Mouse (Mus musculus): ENCODE data around the gene Car1. TPM values are rescaled to one million over a fixed set of nuclear protein-coding genes. Genes with fewer than 3 reads are reported as not detected.
"Not testable (repeated sequence)": the region's sequence is repeated elsewhere in the genome, so short reads cannot be mapped to it uniquely, and the experiment has no call there.

The Car1 gene
- polyA plus RNA-seq, 1 experiment from 2014 or later = 78.4 TPM

DNA sequence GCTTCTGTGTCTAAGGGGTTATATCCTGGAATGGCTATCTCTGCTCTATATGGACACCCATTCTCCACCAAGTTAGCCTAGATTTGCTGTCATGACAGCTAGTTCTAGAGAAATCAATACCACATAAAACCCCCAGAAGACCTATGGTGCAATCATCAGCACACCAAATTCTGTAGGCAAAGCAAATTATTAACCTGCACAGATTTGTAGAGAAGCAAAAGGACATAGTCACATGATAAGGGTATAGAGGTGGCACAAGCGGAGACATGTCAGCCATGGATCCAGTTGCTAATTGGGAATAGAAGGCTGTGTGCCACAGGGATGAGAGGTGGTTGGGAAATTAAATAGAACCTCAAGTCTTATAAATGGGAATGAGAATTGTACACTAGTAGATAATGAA, 30.8 kb upstream of the Car1 start:
- Histone ChIP-seq H3K27me3 (ENCODE audit: insufficient read depth, low read length) (no peaks in the 10 kb centered on the region), H3K9me3 (ENCODE audit: low read length) (no peaks in the 10 kb centered on the region), H3K27ac (ENCODE audit: low read depth) (no peak overlapping the region), H3K4me3 (ENCODE audit: low read depth, low read length) (no peak overlapping the region), H3K4me2 (ENCODE audit: low read depth, low read length) (no peak overlapping the region), H3K36me3 (replicated peaks; ENCODE audit: insufficient read depth, low read length) (no peaks in the 10 kb centered on the region), H3K9ac (replicated peaks) (no peak overlapping the region), H3K4me1 (ENCODE audit: insufficient read depth) (no peaks in the 10 kb centered on the region)
- TF ChIP-seq EP300 (IDR thresholded peaks at IDR 0.05; ENCODE audit: low read depth) = no peak
- TF ChIP-seq CTCF (IDR thresholded peaks at IDR 0.05; ENCODE audit: low read depth) = no peak
- WGBS (ENCODE audit: insufficient replicate concordance) = 61% methylated on average over 1 of the region's 1 CpGs
- ATAC-seq (peak; percentile 82), DNase-seq (no peak)

DNA sequence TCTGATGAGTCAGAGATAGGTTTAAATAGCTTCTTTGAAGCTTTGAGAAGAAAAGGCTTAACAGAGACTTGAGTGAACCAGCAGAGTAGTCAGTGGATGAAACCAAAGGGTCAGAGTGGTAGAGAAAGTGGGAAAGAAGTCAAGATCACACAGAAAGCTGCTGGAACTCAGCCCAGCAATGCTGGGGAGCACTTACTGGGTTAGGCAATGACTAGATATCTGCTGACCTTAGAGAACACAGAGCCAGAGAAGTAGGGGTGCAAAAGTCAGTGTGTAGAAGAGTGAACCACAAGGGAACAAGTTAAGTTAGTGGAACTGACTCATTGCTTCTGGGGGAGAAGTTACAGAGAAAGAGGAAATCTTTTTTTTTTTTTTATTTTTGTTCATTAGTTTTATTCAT, 24.6 kb upstream of the Car1 start:
- H3K9me3 ChIP-seq (ENCODE audit: low read length) = no peaks in the 10 kb centered on the region
- DNase-seq (peak; percentile 24), ATAC-seq (peak; percentile 59; the same call in 1 of the 2 replicates)
- peak overlapping the region; percentile 45 for H3K27ac ChIP-seq (ENCODE audit: low read depth)
- H3K27me3 ChIP-seq (ENCODE audit: insufficient read depth, low read length) = no peaks in the 10 kb centered on the region
- no peak overlapping the region for H3K9ac ChIP-seq (replicated peaks)
- H3K4me3 ChIP-seq (ENCODE audit: low read depth, low read length) = no peak overlapping the region
- no peak for TF ChIP-seq CTCF (IDR thresholded peaks at IDR 0.05; ENCODE audit: low read depth)
- no peak for TF ChIP-seq EP300 (IDR thresholded peaks at IDR 0.05; ENCODE audit: low read depth)
- no peaks in the 10 kb centered on the region for H3K36me3 ChIP-seq (replicated peaks; ENCODE audit: insufficient read depth, low read length)
- no peak overlapping the region for H3K4me2 ChIP-seq (ENCODE audit: low read depth, low read length)
- peaks cover 2% of the 10 kb centered on the region; the same call in 1 of the 2 replicates for H3K4me1 ChIP-seq (ENCODE audit: insufficient read depth)

DNA sequence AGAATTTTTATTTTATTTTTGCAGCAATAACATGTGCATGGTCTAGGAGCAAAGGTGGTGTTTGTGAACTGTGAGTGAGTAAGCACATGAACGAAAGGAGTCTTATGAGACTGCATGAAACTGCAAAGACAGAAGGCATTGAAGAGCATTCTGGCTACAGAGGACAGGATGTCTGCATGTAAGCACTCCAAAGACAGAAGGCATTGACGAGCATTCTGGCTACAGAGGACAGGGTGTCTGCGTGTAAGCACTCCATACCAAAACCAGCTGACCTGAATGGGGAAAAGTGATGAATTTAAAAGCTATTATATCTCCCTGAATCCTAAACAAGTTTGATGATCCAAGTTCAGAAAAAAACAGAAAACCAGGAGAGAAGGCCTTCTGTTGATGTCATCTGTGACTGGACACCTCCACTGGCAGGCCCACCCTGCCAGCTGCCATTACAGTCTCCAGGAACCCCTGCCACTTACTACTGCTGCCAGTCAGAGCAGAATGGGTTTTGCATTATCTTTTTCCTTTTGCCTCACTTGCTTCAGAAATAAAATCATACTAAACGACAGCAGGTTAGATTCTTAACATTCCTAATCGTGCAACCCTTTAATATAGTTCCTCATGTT, 23.2 kb upstream of the Car1 start:
- no peak overlapping the region for H3K9ac ChIP-seq (replicated peaks)
- WGBS (ENCODE audit: insufficient replicate concordance) = 72% methylated on average over 5 of the region's 5 CpGs
- no peak overlapping the region for H3K27ac ChIP-seq (ENCODE audit: low read depth)
- DNase-seq = no peak
- no peak for TF ChIP-seq EP300 (IDR thresholded peaks at IDR 0.05; ENCODE audit: low read depth)
- no peak for TF ChIP-seq CTCF (IDR thresholded peaks at IDR 0.05; ENCODE audit: low read depth)
- H3K27me3 ChIP-seq (ENCODE audit: insufficient read depth, low read length) = no peaks in the 10 kb centered on the region
- H3K4me2 ChIP-seq (ENCODE audit: low read depth, low read length) = no peak overlapping the region
- no peak for ATAC-seq
- H3K4me3 ChIP-seq (ENCODE audit: low read depth, low read length) = no peak overlapping the region
- no peaks in the 10 kb centered on the region for H3K9me3 ChIP-seq (ENCODE audit: low read length)
- H3K36me3 ChIP-seq (replicated peaks; ENCODE audit: insufficient read depth, low read length) = no peaks in the 10 kb centered on the region
- H3K4me1 ChIP-seq (ENCODE audit: insufficient read depth) = peaks cover 2% of the 10 kb centered on the region; the same call in 1 of the 2 replicates

DNA sequence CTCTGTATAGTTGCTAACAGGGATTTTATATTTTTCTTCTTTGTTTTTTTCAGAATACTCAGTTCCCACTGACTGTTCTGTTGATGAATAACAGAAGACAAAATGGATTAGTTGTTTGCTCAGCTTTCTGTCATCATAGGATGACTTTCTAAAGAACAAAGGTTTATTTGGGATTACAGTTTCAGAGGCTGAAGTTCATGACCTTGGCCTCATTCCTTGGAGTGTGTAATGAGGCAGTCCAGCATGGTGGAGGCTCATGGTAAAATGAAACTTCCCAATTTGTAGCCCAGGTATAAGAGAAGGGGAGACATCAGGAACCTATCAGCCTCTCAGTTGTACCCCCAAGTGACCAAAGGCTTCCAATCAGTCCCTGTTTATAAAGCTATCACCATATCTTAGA, 20.7 kb upstream of the Car1 start:
- TF ChIP-seq CTCF (IDR thresholded peaks at IDR 0.05; ENCODE audit: low read depth) = no peak
- TF ChIP-seq EP300 (IDR thresholded peaks at IDR 0.05; ENCODE audit: low read depth) = 0 out of 2 replicates have a peak, but pooled peaks have one; percentile 34
- no peaks in the 10 kb centered on the region for H3K36me3 ChIP-seq (replicated peaks; ENCODE audit: insufficient read depth, low read length)
- no peak overlapping the region for H3K4me2 ChIP-seq (ENCODE audit: low read depth, low read length)
- H3K27me3 ChIP-seq (ENCODE audit: insufficient read depth, low read length) = no peaks in the 10 kb centered on the region
- H3K4me1 ChIP-seq (ENCODE audit: insufficient read depth) = peaks cover 2% of the 10 kb centered on the region; the same call in 1 of the 2 replicates
- ATAC-seq = peak; percentile 96
- no peak overlapping the region for H3K4me3 ChIP-seq (ENCODE audit: low read depth, low read length)
- H3K27ac ChIP-seq (ENCODE audit: low read depth) = peak overlapping the region; percentile 66
- no peak overlapping the region for H3K9ac ChIP-seq (replicated peaks)
- DNase-seq = peak; percentile 17
- H3K9me3 ChIP-seq (ENCODE audit: low read length) = no peaks in the 10 kb centered on the region

DNA sequence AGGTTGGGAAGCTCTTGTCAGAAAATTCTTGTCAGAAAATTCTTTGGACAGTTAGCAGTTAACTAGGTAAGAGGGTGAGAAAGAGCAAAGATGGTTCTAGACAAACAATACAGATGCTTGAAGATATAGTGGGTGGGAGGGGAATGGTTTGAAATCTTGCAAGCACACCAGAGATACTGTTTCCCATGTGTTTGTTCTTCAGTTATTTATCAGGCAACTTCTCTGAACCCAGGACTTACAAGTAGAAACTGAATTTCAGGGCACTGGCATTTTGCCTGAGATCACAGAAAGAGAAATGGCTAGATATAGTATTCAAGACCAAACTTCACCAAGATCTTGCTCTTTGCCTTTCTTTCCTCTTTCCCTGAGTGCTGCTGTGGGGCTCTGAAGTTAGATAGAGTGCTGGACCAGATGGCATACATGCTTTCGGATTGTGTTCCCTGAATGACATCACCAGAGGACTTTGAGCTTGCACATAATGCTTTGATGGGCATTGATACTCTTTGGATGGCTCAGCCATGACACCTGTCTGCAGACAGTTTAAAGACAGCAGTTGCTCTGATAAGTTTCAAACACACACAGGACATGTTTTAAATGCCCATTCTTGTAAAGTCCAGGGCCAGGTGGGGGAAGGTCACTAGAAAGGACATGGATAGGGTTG, 11.8 kb upstream of the Car1 start:
- DNase-seq = peak; percentile 18

DNA sequence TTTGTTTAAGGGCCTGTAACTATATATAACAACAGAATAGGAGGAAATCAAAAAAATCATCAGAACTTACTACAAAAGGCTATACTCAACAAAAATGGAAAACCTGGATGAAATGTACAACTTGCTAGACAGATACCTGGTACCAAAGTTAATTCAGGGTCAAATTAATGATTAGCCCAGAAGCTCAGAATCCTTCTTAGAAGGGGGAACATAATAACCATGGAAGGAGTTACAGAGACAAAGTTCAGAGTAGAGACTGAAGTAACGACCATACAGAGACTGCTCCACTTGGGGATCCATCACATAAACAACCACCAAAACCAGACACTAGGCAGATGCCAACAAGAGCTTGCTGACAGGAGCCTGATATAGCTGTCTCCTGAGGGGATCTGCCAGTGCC, 7.2 kb upstream of the Car1 start:
- 45% methylated on average over 1 of the region's 1 CpGs for WGBS (ENCODE audit: insufficient replicate concordance)
- not testable (repeated sequence) for ATAC-seq; DNase-seq; H3K36me3 ChIP-seq (replicated peaks; ENCODE audit: insufficient read depth, low read length); H3K9ac ChIP-seq (replicated peaks); H3K27ac ChIP-seq (ENCODE audit: low read depth); H3K4me1 ChIP-seq (ENCODE audit: insufficient read depth); H3K4me3 ChIP-seq (ENCODE audit: low read depth, low read length); H3K9me3 ChIP-seq (ENCODE audit: low read length); H3K27me3 ChIP-seq (ENCODE audit: insufficient read depth, low read length); H3K4me2 ChIP-seq (ENCODE audit: low read depth, low read length)

More for the DNA sequence above, 11.8 kb upstream of the Car1 start:
- ATAC-seq = peak; percentile 98
- no peaks in the 10 kb centered on the region for H3K9me3 ChIP-seq (ENCODE audit: low read length)
- no peaks in the 10 kb centered on the region for H3K27me3 ChIP-seq (ENCODE audit: insufficient read depth, low read length)
- no peak overlapping the region for H3K27ac ChIP-seq (ENCODE audit: low read depth)
- no peaks in the 10 kb centered on the region for H3K36me3 ChIP-seq (replicated peaks; ENCODE audit: insufficient read depth, low read length)
- H3K4me1 ChIP-seq (ENCODE audit: insufficient read depth) = no peaks in the 10 kb centered on the region
- no peak overlapping the region for H3K4me3 ChIP-seq (ENCODE audit: low read depth, low read length)
- WGBS (ENCODE audit: insufficient replicate concordance) = 41% methylated on average over 1 of the region's 1 CpGs
- TF ChIP-seq EP300 (IDR thresholded peaks at IDR 0.05; ENCODE audit: low read depth) (no peak), CTCF (IDR thresholded peaks at IDR 0.05; ENCODE audit: low read depth) (peak; percentile 71)
- no peak overlapping the region for H3K9ac ChIP-seq (replicated peaks)
- no peak overlapping the region for H3K4me2 ChIP-seq (ENCODE audit: low read depth, low read length)

Data from liver, postnatal 0 days (tissue).